Mouse (Mus musculus) testis, postnatal 10 days (tissue): ENCODE measurements at regions not wholly inside any gene's neighbourhood (a gene's known extent, or its start where the extent isn't known, plus 50 kb on each side); places are given as distances from the start of the nearest gene placed in this dataset.

Source experiments
- DNase-seq: peaks from one replicate; pipeline ENCODE4 v3.0.0; 2021; ENCODE audit warnings: low spot score

DNA sequence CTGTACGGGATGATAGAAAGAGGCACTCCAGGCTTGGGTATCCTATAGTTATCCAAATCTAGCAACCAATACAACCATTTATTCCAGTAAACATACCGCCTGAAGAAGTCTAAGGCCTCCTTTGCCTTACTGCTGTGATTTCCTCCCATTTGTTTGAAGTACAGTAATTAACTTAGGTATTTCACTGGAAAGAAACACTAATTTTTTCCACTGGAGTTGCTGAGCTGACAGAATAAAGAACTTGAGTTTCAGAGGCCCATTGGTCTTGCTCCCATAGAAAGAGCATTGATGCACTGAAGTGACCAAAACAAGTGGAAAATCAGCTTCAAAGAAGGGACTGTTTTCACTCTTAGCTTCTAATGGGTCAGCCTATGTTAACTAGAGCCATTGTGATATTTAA lies 1100.8 kb upstream of the Gm7489 start:
- DNase-seq: no peak

DNA sequence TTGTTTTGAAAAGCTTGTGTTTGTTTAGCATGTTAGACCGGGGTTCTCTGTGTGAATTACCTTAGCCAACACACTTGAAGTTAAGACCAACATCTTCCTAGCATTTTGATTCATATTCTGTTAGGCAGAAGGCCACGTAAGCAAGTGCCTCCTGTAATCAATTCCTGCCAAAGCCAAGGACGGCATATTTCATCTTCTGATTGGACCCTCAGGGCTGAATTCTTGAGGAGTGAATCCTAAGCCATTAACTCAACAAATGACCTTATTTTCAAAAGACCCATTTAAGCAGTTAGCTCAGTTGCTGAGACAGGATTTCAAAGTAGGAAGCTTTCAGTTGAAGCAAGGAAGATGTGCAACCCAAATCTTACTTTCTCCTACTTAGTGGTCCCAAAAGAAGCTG lies 1099.5 kb upstream of the Gm7489 start:
- DNase-seq: no peak

DNA sequence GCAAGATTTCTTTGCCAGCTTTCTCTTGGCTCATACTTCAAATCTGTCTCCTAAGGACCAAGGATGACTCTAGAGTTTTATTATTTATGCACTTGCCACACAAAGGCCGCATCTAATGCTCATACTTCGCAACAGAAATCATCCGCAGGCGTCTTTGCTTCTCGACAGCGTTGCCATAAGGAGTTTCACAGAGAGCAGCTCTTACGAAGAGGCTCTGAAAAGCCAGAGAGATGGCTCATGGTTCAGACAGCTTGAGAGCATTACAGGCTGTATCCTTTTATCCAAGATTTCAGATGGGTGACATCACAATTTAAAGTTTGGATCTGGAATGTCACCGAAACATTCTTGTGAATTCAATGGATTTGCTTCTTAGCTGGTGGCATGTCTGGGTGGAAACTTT lies 1098.7 kb upstream of the Gm7489 start:
- DNase-seq: no peak

DNA sequence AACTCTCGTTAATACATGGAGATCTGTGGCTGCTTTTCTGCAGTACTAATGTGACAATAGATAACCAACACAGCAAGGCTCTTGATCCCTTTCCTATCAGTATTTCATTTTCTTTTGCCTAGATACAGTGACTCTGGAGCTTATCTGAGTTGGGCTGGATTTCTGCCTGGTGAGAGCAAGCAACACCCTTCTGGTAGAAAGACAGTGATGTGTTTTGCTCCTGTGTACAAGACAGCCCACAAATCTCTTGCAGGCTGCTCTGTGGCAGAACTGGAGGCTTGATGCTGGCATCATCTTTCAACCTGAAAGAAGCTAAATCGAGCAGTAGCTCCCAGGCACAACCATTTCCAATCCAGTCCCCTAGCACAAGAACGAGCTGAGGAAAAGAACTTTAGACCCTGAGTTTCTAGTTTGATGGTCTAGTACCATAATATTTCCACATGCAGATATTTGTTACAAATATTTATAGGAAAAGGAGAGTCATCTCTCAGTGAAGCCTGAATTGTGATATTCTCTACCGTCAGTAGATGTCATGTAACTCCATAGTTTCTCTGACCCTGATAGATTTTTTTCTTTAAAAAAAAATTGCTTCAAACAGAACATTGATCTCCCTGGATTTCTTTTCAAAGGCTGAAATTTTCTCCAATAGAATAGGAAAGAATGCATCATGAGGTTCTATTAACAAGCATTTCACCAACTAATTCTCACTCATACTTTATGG lies 1079.1 kb upstream of the Gm7489 start:
- no peak for DNase-seq

DNA sequence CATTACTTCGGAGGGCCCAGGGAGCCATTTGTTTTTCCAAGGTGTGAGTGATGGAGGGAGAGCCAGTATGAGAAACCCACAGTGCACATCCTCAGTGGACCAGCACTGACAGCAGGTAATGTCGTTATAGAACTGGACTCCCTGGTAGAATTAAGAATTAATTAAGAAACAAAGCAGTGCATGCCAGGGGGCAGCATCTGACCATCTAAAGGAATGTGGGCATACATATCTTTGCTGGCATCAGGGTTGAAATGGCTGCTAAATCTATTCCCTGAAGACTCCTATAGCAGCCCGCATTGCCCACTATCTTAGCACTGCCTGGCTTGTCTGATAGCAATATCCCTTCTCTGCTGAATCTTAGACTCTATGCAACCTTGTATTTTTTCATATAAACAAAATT lies 1076.1 kb upstream of the Gm7489 start:
- peak; percentile 39 for DNase-seq

DNA sequence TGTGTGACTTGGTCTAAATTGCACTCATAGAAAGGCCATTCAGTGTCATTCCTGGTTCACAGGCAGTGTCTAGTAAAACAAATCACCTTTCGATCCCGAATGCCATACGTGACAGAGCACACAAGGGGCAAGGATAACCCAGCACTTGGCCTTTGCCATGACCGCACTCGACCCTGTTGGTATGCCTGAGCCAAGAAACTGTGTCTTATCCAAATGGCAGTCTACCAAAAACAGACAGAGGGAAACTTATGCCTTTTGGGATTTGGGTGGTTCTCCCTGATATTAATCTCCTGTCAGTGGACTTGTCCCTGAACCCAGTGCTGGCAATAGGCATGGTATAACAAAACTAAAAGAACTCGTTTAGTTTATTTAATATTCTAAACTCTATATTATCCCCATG lies 1063.9 kb upstream of the Gm7489 start:
- DNase-seq: no peak

DNA sequence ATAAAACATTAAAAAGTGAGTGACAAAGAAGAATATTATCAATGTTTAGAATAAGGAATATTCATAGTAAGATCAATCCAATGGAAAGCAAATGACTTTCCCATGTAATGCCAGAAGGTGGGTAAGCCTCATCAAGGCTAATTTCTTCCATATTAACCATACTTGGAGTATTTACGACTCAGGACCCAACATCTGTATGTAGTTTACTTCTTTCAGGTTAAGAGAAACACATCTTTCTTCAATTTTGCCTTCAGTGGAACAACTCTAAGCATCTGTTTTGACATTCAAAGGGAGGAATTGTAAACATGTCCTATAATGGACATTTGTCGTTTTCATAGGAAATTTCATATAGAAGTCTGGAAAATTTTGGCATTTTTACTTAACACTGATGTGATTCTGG lies 1047.8 kb upstream of the Gm7489 start:
- DNase-seq: no peak

DNA sequence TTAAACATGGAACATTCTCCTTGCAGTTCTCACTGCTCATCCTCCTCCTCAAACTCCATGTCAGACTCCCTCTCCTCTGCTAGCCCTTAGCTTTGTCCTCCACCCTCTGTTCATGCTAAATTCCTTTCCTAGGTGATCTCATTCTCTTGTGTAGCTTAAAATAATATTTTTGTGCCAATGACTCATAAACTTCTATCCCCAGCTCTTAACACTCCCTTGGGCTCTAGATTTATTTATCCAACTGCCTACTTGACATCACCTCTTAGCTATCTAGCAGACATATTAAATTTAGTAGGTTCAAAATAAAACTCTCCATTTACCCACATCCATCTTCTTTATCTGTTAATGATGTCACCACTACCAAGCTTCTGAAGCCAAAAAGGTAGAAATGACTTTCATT lies 1036.6 kb upstream of the Gm7489 start:
- DNase-seq: no peak

DNA sequence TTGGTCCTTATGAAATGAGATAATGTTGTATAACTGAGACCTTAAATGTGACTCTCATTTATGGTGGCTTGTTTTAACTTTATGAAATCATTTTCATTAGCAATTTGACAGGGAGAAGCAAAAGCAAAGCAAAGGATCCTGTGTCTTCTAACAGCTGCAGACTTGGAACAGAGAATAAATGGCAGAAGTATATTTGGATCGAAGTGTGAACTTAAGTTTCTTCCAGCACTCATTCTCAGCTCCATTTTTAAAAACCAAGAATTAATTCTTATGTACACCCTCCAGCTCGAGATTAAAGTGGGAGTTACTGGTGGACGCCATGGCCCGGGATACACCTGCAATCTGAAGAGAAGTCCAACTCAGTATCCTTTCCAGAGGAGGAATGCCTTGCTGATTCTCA lies 1026.0 kb upstream of the Gm7489 start:
- no peak for DNase-seq

DNA sequence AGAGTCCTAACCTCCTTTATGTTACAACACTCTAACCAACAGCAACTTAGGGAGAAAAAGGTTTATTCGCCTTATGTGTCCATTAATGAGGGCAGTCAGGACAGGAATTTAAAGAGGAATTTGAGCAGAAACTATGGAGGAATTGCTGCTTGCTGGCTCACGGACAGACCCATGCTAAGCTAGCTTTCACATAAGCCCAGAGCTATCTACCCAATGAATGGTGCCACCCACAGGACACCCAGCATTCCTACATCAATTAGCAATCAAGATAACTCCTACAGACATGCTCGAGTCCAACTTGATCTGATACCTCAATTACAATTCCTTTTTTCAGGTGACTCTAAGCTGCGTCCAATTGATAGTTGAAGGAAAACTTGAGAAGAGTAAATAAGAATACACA lies 1021.2 kb upstream of the Gm7489 start:
- no peak for DNase-seq

DNA sequence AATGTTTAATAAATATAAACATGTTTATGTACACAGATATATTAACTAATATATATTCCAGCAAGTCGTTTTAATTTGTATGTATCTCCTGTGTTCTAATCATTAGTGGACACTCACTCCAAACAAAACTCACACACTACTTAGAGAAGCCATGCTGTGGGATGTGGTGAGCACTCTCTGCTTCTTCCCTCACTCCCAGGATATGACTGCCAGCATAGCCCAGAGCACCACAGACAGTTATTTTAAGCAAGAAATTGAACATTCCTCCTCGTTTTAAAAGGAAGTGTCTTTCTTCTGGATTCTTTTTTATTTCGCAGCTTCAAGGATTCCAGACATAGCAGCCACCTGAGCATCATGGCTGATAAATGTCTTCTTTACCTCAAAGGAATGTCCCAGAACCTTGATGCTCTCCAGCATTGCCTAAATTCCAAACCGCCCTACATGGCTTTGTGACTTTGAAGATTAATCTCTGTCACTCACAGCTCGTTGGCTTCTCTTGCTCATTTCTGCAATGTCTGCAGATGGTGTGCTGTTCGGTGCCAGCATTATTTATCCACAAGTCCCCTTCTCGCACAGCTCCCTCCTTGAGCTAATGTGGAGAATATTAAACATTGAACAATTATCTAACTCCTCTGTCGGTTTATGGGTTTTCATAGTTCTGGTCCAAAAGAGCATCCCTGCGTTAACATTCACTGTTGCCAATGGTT lies 992.3 kb upstream of the Gm7489 start:
- DNase-seq: no peak

DNA sequence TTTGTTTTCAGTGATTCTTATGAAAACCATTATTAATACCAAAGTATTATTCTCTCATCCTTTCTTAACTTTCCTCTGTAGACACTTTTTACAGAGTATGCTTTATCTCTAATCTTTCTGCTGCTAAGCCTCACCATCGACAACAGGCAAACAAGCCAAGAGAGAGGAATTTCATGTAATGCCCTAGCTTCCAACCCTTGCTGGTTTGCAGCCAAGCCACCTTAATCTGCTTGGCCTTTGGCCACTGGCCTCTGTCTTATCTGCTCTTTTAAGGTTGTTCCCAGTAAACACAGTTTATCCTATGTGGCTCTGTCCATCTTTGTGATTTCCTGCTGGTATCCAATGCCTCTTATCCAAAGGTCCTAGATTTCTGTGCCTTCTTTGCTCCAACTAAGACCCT lies 986.6 kb upstream of the Gm7489 start:
- DNase-seq: no peak

DNA sequence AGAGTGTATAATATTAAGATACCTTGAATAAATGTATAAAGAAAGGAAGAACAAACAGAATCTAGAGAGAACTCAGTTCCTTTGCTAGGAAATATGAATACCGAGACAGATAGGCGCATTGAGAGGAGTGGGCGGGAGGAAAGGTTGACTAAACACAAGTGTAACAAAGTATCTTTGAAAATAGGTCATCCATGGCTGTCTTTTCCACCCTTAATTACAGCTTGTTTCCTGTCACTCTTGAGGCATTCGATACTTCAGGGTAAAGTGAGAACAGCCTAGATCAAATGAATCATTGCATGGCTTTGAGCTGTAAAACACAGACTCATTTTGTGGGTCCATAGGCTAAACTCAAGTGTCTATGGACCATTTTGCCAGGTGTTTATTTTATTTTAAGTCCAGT lies 985.3 kb upstream of the Gm7489 start:
- no peak for DNase-seq

DNA sequence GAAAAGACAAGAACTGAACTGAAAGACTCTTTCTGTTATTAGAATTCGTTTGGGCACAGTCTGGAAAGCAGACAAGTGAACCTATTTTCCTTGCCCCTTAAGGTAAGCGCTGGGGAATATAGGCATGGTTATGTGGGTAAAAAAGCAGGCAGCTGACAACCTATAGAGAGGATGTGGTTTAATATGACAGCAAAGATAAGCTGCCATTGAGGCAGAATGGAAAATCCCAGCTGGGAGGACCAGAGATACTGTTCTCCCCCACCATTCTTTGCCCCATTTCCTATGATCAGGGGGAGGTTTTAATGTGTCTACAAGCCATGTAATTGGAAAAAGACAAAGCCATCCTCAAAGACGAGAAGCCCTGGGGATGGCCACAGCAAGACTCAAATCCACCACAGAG lies 984.9 kb upstream of the Gm7489 start:
- DNase-seq: no peak

DNA sequence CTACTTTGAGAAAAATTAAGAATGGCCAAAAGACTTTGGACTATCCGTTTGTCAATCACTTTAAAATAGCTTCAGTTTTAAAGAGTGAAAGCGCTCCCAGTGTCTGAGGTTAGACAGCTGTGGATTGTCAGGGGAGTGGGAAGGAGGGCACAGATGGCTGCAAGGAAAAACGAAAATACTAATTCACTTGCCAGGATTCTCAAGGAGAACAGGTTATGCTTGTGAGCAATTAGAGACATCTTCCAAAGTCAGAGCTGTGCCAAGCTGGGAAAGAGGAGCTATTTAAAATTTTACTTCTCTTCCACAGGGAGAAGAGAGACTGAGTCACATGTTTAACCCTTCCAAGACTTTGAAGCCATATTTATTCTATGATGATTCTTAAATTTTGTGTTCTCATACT lies 979.5 kb upstream of the Gm7489 start:
- no peak for DNase-seq

DNA sequence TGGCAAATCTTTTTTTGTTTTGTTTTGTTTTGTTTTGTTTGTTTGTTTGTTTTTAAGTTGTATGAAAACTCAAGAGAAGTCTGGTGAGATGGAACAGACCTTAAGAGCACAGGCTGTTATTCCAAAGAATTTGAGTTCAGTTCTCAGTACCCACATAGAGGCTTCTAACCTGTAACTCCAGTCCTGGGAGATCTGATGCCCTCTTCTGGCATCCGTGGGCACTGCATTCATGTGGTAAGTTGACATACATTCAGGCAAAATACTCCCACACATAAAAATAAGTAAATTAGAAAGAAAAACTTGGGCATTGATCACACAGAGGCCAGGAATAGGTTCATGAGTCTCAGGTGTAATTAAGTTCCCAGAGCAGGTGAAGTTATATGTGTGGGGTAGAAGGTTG lies 977.5 kb upstream of the Gm7489 start:
- DNase-seq: no peak

DNA sequence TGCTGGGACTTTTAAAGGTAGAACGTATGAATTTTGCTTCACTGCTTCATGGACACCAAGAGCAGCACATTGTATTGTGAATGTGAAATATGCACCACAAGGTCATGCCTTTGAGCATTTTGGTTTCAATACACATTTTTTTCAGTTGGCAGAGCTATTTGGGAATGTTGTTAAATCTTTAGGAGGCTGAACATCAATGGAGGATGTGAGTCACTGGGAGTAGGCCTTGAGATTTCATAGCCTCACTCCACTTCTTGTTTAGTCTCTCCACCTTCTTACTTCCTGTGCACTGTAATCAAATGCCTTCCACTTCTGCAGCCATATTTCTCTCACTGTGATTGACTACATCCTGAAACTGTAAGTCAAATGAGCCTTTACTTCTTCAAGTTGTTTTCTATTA lies 962.4 kb upstream of the Gm7489 start:
- DNase-seq: no peak

DNA sequence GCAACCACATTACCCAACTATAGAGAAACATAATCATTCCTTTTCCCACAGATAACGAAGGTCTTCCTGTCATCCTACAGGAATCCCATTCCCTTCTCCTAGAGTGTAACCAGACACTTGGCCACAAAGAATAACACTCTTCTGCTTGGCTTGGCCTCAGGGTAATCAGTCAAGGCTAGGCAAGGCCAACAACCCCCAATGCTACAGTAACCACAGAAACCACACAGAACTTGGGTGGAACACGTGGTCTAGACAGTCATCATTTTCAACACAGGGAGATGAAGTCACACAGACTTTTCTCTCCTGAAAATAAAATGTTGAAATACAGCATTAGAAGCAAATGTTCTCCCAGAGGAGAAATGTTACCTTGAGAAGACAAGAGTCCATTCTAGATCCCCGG lies 956.3 kb upstream of the Gm7489 start:
- no peak for DNase-seq

DNA sequence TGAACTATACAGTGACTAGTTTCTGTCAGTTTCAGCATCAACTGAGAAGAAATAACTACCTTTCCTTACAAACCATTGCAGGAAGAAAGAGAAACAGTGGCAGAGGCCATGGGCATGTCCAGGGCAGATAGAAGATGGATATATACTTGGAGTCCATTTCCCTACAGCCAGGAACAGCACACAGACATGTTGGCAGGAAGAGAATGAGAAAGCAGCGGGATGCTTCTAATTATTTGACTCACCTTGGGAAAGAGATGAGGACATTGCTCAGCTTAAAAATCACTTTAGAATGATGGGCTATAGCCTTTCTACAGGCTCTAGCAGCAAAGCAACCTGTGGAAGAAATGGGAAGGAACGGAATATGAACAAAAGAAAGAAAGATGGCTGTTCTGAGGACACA lies 947.6 kb upstream of the Gm7489 start:
- no peak for DNase-seq

DNA sequence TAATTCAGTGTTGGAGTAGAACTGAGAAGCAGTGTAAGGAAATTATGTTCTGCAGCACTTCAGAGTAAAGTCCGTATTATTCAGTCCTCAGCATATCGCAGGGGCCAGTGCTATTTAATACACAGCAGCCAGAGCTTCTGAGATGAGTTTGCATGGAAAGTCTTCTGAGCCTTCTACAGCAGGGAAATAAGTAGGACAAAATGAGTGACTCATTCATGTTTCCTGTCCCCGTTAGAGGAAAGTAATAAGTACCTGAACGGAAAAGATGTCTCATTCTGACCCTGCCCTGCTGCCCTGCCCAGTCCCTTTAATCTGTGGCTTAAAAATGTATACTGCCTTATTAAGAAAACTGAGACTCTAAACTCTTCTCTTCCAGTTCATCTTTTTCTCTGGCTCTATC lies 940.1 kb upstream of the Gm7489 start:
- DNase-seq: no peak

DNA sequence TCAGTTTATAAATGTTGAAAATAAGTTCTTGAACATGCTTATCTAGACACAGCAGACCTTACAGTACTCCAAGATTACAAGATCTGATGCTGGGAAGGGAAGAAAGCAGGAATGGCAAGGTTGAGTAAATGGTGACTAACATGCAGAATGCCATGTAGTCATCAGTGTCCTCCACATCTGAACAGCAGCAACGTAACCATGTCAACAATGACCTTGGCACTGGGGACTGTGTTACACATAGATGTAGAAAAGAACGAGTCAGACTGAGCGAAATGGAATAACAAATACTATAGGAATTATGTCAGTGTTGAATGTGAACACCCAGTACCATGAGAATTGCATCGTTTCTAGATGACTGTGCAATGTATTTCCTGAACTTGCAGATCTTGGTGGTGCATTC lies 936.5 kb upstream of the Gm7489 start:
- DNase-seq: no peak

DNA sequence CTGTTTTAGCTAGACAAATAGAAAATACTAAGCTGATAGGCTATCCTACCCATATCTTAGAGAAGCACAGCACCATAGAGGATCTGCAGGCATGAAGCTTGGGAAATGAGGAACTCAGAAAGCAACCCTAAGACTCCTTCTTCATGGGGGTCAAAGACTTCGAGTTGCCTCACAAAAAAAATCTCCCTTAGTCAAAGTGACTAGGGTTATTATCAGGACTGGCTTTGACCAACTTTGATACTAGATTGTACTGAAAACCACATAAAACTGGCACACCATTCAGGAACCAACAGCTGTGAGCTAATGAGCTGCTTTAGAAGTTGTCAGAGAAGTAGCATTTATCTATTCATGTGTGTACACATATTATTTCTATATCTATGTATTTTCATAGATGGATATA lies 931.2 kb upstream of the Gm7489 start:
- no peak for DNase-seq

DNA sequence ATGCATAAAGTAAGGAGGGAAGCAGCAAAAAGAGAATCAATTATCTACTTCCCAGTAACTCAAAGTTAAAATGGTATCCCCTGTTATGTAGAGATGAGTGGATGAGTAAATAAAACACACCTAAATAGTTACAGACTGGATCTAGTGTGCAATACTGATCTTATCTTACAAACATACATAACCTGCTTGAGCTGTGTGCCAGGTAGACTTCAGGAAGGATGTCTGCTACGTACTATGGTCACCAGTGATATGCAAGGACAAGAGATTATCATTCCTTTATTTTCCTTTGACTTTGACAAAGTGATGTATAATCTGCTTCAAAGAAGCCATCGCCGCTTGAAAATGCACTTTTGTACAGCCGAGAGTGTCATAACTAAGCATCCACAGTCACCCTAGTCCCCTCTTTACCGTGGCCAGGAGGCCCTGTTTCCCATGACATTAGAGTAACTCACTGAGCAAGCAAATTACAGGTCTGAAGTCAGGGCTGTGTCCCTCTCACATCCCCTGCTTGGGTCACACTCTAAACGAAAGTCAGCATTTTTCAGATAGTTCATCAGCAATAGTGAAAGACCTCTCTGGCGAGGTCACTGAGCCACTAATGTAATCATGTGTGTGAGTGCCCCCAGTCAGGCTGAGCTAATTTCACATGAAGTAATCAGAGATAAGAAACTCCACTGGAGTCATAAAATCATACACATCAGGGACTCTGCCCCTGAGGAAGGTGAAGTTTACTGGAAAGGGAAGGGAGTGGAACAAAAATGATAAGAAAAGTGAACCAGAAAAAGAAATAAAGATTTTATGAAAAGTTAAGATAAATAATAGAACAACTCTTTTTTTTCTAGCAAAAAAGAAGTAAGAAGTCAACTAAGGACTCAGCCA lies 929.8 kb upstream of the Gm7489 start:
- no peak for DNase-seq
